Comparison of ENCODE assay signal across 20 mouse cellular contexts in genomic region chr2:5370591-5370990, GRCm38 (mm10).
DNase-seq lines count a peak whose midpoint lies in the region; ATAC-seq lines count a peak whose summit lies in the region.
"Had no signal": no experiment of that assay in that cellular context is flagged by ENCODE, and none has a peak within 500 bp of the region (broad histone marks: within the 10 kb centered on the region; RNA-seq: fewer than 3 reads in every experiment).

No protein-coding gene starts in this region.

- no peaks in the 10 kb centered on the region for H3K27me3 ChIP-seq in midbrain, embryonic 11.5 days (ENCODE audit: control insufficient read depth, insufficient read depth, low read length)
- H3K27me3 ChIP-seq in midbrain, embryonic 14.5 days (ENCODE audit: control insufficient read depth, insufficient read depth, low read length) = no peaks in the 10 kb centered on the region
- no peaks in the 10 kb centered on the region for H3K27me3 ChIP-seq in heart, embryonic 10.5 days (ENCODE audit: insufficient read depth, poor library complexity, severe bottlenecking)
- H3K27me3 ChIP-seq: heart, embryonic 13.5 days; hindbrain, embryonic 15.5 days; kidney, embryonic 15.5 days; limb, embryonic 12.5 days; liver, embryonic 12.5 days; neural tube, embryonic 13.5 days had no signal

- no peak for ATAC-seq in midbrain, embryonic 11.5 days (ENCODE audit: low FRiP score)
- no peak for ATAC-seq in midbrain, embryonic 14.5 days (ENCODE audit: low FRiP score, low TSS enrichment)
- ATAC-seq: intestine, embryonic 16.5 days; liver, embryonic 12.5 days had no signal

- H3K27ac ChIP-seq in midbrain, embryonic 11.5 days (ENCODE audit: low read depth, low read length) = no peak overlapping the region
- H3K27ac ChIP-seq in midbrain, embryonic 14.5 days (replicated peaks; ENCODE audit: low read depth, low read length) = no peak overlapping the region
- H3K27ac ChIP-seq in heart, embryonic 10.5 days = no peak overlapping the region
- H3K27ac ChIP-seq: gastrocnemius, adult 2 months; heart, embryonic 13.5 days; hindbrain, embryonic 15.5 days; kidney, embryonic 15.5 days; limb, embryonic 12.5 days; liver, embryonic 12.5 days; neural tube, embryonic 13.5 days had no signal

- peak; percentile 28 for DNase-seq in midbrain, embryonic 11.5 days (ENCODE audit: low spot score, missing footprints)
- DNase-seq in midbrain, embryonic 14.5 days = no peak
- DNase-seq in cerebellum, adult 18-20 months = peak; percentile 51 to 52
- DNase-seq in cerebellum, postnatal 14 days = peak; percentile 58 to 68
- DNase-seq in frontal cortex, adult 2 months (ENCODE audit: extremely low spot score in 1 of 2, low spot score in 1 of 2) = no peak
- no peak for DNase-seq in heart, embryonic 10.5 days (ENCODE audit: low spot score)
- no peak for DNase-seq in natural killer cell, adult 2 months (ENCODE audit: low spot score in 2 of 2)
- DNase-seq: adrenal gland, adult 8-10 months; gastrocnemius, adult 2 months; heart, postnatal 36 days; kidney, postnatal 4 days; lung, adult 2 months; right cerebral cortex, postnatal 4 days had no signal

- no peak overlapping the region for H3K4me3 ChIP-seq in midbrain, embryonic 11.5 days (ENCODE audit: low read depth, low read length)
- H3K4me3 ChIP-seq in midbrain, embryonic 14.5 days (replicated peaks; ENCODE audit: low read depth, low read length) = no peak overlapping the region
- H3K4me3 ChIP-seq in heart, embryonic 10.5 days = no peak overlapping the region
- H3K4me3 ChIP-seq: gastrocnemius, adult 2 months; heart, embryonic 13.5 days; hindbrain, embryonic 15.5 days; kidney, embryonic 15.5 days; limb, embryonic 12.5 days; liver, embryonic 12.5 days; neural tube, embryonic 13.5 days had no signal

- H3K9ac ChIP-seq in midbrain, embryonic 11.5 days (ENCODE audit: low read length) = no peak overlapping the region
- no peak overlapping the region for H3K9ac ChIP-seq in midbrain, embryonic 14.5 days (replicated peaks; ENCODE audit: low read length)
- H3K9ac ChIP-seq: heart, embryonic 13.5 days; hindbrain, embryonic 15.5 days; kidney, embryonic 15.5 days; limb, embryonic 12.5 days; liver, embryonic 12.5 days; neural tube, embryonic 13.5 days had no signal

- no peaks in the 10 kb centered on the region; the same call in 1 of the 2 replicates for H3K9me3 ChIP-seq in midbrain, embryonic 11.5 days (ENCODE audit: control insufficient read depth, low read length)
- H3K9me3 ChIP-seq in midbrain, embryonic 14.5 days (ENCODE audit: control insufficient read depth, low read length) = no peaks in the 10 kb centered on the region
- no peaks in the 10 kb centered on the region for H3K9me3 ChIP-seq in heart, embryonic 10.5 days
- H3K9me3 ChIP-seq: heart, embryonic 13.5 days; hindbrain, embryonic 15.5 days; kidney, embryonic 15.5 days; limb, embryonic 12.5 days; liver, embryonic 12.5 days; neural tube, embryonic 13.5 days had no signal

- H3K36me3 ChIP-seq in midbrain, embryonic 11.5 days (ENCODE audit: control insufficient read depth, insufficient read depth, low read length) = no peaks in the 10 kb centered on the region
- no peaks in the 10 kb centered on the region for H3K36me3 ChIP-seq in midbrain, embryonic 14.5 days (ENCODE audit: control insufficient read depth, insufficient read depth, low read length)
- no peaks in the 10 kb centered on the region for H3K36me3 ChIP-seq in heart, embryonic 10.5 days
- H3K36me3 ChIP-seq: heart, embryonic 13.5 days; hindbrain, embryonic 15.5 days; kidney, embryonic 15.5 days; limb, embryonic 12.5 days; liver, embryonic 12.5 days; neural tube, embryonic 13.5 days had no signal

- 87% methylated on average over 3 of the region's 3 CpGs for WGBS in midbrain, embryonic 11.5 days
- 78% methylated on average over 3 of the region's 3 CpGs for WGBS in midbrain, embryonic 14.5 days
- WGBS in heart, embryonic 10.5 days = 74% methylated on average over 3 of the region's 3 CpGs

- H3K4me1 ChIP-seq in midbrain, embryonic 11.5 days (ENCODE audit: control insufficient read depth, insufficient read depth, low read length) = no peaks in the 10 kb centered on the region
- no peaks in the 10 kb centered on the region for H3K4me1 ChIP-seq in midbrain, embryonic 14.5 days (ENCODE audit: control insufficient read depth, insufficient read depth, low read length)
- H3K4me1 ChIP-seq in heart, embryonic 10.5 days = no peaks in the 10 kb centered on the region
- H3K4me1 ChIP-seq: heart, embryonic 13.5 days; hindbrain, embryonic 15.5 days; kidney, embryonic 15.5 days; limb, embryonic 12.5 days; liver, embryonic 12.5 days; neural tube, embryonic 13.5 days had no signal

- no peak overlapping the region for H3K4me2 ChIP-seq in midbrain, embryonic 11.5 days
- no peak overlapping the region for H3K4me2 ChIP-seq in midbrain, embryonic 14.5 days (ENCODE audit: low read length)
- H3K4me2 ChIP-seq: heart, embryonic 13.5 days; hindbrain, embryonic 15.5 days; kidney, embryonic 15.5 days; limb, embryonic 12.5 days; liver, embryonic 12.5 days; neural tube, embryonic 13.5 days had no signal

Comparison
In these comparisons a context has a peak if more than half of its experiments do, and no peak if none do; other contexts are left out.
1. DNase-seq: peak in midbrain, embryonic 11.5 days (single experiment), cerebellum, adult 18-20 months (2 of 2) and cerebellum, postnatal 14 days (2 of 2); none in midbrain, embryonic 14.5 days (single experiment), frontal cortex, adult 2 months (0 of 2), heart, embryonic 10.5 days (single experiment) and natural killer cell, adult 2 months (0 of 2).